Mouse (Mus musculus): Measurements from ENCODE around the gene Elovl6.

Elovl6 gene

GRCm38 (mm10) chr3:129602289-129602688 lies 70.1 kb downstream of the Elovl6 start:
- CTCF ChIA-PET, result no interaction called here

GRCm38 (mm10) chr3:129605487-129605886 lies 73.3 kb downstream of the Elovl6 start:
- CTCF ChIA-PET, result no interaction called here

GRCm38 (mm10) chr3:129605934-129606333 lies 73.8 kb downstream of the Elovl6 start:
- CTCF ChIA-PET, result no interaction called here

GRCm38 (mm10) chr3:129611626-129612025 lies 79.5 kb downstream of the Elovl6 start:
- CTCF ChIA-PET, result no interaction called here

GRCm38 (mm10) chr3:129612311-129613097 lies 80.3 kb downstream of the Elovl6 start:
- CTCF ChIA-PET, result interaction anchor here (0.7 kb wide), 1 partner anchor 36 kb away, joined by 6 read pairs; no protein-coding TSS in a partner anchor

GRCm38 (mm10) chr3:129613756-129614155 lies 81.6 kb downstream of the Elovl6 start:
- CTCF ChIA-PET, result no interaction called here

- CTCF ChIA-PET, result no interaction called here
Observed at GRCm38 (mm10) chr3:129614216-129614615, 82.1 kb downstream of the Elovl6 start.

- CTCF ChIA-PET, result no interaction called here
Observed at GRCm38 (mm10) chr3:129617450-129617849, 85.3 kb downstream of the Elovl6 start.

GRCm38 (mm10) chr3:129619194-129619775 lies 87.1 kb downstream of the Elovl6 start:
- CTCF ChIA-PET, result no interaction called here

- CTCF ChIA-PET, result no interaction called here
Observed at GRCm38 (mm10) chr3:129620802-129621201, 88.6 kb downstream of the Elovl6 start.

- CTCF ChIA-PET, result no interaction called here
Observed at GRCm38 (mm10) chr3:129621255-129621654, 89.1 kb downstream of the Elovl6 start.

GRCm38 (mm10) chr3:129622120-129622519 lies 90.0 kb downstream of the Elovl6 start:
- CTCF ChIA-PET, result no interaction called here

GRCm38 (mm10) chr3:129622705-129623104 lies 90.5 kb downstream of the Elovl6 start:
- CTCF ChIA-PET, result no interaction called here

GRCm38 (mm10) chr3:129624193-129624805 lies 92.1 kb downstream of the Elovl6 start:
- CTCF ChIA-PET, result no interaction called here

GRCm38 (mm10) chr3:129627281-129627680 lies 95.1 kb downstream of the Elovl6 start:
- CTCF ChIA-PET, result no interaction called here

GRCm38 (mm10) chr3:129631018-129631417 lies 98.9 kb downstream of the Elovl6 start:
- CTCF ChIA-PET, result interaction anchor here (0.8 kb wide), 1 partner anchor 88 kb away, joined by 3 read pairs; no protein-coding TSS in a partner anchor

GRCm38 (mm10) chr3:129631857-129632256 lies 99.7 kb downstream of the Elovl6 start:
- CTCF ChIA-PET, result interaction anchor here (0.8 kb wide), 1 partner anchor 89 kb away, joined by 3 read pairs; no protein-coding TSS in a partner anchor

- CTCF ChIA-PET, result no interaction called here
Observed at GRCm38 (mm10) chr3:129633518-129633917, 101.4 kb downstream of the Elovl6 start.

GRCm38 (mm10) chr3:129634260-129634901 lies 102.2 kb downstream of the Elovl6 start:
- CTCF ChIA-PET, result no interaction called here

- CTCF ChIA-PET, result no interaction called here
Observed at GRCm38 (mm10) chr3:129637446-129637845, 105.3 kb downstream of the Elovl6 start.

GRCm38 (mm10) chr3:129639701-129640100 lies 107.5 kb downstream of the Elovl6 start:
- CTCF ChIA-PET, result interaction anchor here (0.6 kb wide), 1 partner anchor 199 kb away, joined by 9 read pairs; no protein-coding TSS in a partner anchor
